Mouse (Mus musculus) forebrain, embryonic 14.5 days (tissue): ENCODE data around the gene Rerg. TPM values are rescaled to one million over a fixed set of nuclear protein-coding genes. Genes with fewer than 3 reads are reported as not detected.
"Not testable (repeated sequence)": the region's sequence is repeated elsewhere in the genome, so short reads cannot be mapped to it uniquely, and the experiment has no call there.

Experiments
- ATAC-seq: fragments of 200-750 bp; cut with Nextera tagmentation; 2 replicates; pipeline ENCODE4 v1.8.0; 2017; ENCODE audit warnings: mild to moderate bottlenecking, moderate library complexity
- DNase-seq: peaks from one replicate; pipeline ENCODE4 v3.0.0-alpha.2; 2015; ENCODE audit warnings: low spot score
- H3K27ac ChIP-seq: fragments of 300-500 bp; sonication (generic); 2 replicates; pipeline ENCODE4 v1.5.1; 2014; ENCODE audit warnings: low read depth, mild to moderate bottlenecking, control low read depth, low read length, moderate library complexity
- H3K27me3 ChIP-seq: fragments of 300-500 bp; sonication (generic); replicated peaks from 2 replicates; pipeline ENCODE4 v1.6.1; 2014; ENCODE audit warnings: low read length, control low read depth, mixed read lengths; ENCODE audit not compliant: control insufficient read depth, insufficient read depth
- H3K36me3 ChIP-seq: fragments of 300-500 bp; sonication (generic); 2 replicates; pipeline ENCODE4 v1.6.1; 2014; ENCODE audit warnings: low read length, control low read depth; ENCODE audit not compliant: control insufficient read depth, insufficient read depth
- H3K4me1 ChIP-seq: fragments of 300-500 bp; sonication (generic); 2 replicates; pipeline ENCODE4 v1.6.1; 2014; ENCODE audit warnings: antibody characterized with exemption, low read length, control low read depth; ENCODE audit not compliant: control insufficient read depth, insufficient read depth
- H3K4me2 ChIP-seq: fragments of 300-500 bp; sonication (generic); 2 replicates; pipeline ENCODE4 v1.6.1; 2014; ENCODE audit warnings: mild to moderate bottlenecking, control low read depth, low read length
- H3K4me3 ChIP-seq: fragments of 300-500 bp; sonication (generic); 2 replicates; pipeline ENCODE4 v1.5.1; 2014; ENCODE audit warnings: low read depth, low read length, control low read depth
- H3K9ac ChIP-seq: fragments of 300-500 bp; sonication (generic); 2 replicates; pipeline ENCODE4 v1.6.1; 2014; ENCODE audit warnings: mild to moderate bottlenecking, low read length, control low read depth, moderate library complexity
- H3K9me3 ChIP-seq: fragments of 300-500 bp; sonication (generic); replicated peaks from 2 replicates; pipeline ENCODE4 v1.6.1; 2016; ENCODE audit warnings: low read length, control low read depth, mixed read lengths; ENCODE audit not compliant: control insufficient read depth
- WGBS: fragments of 180-500 bp; shearing (Covaris S2); extraction: QIAGEN DNeasy Blood & Tissue Kit; methylation state at CpG from one replicate; pipeline ENCODE4 v1.1.7; 2014; 5-methylcytosine and 5-hydroxymethylcytosine counted together
- polyA plus RNA-seq: library from polyadenylated mRNA; unstranded; fragments of >200 nt; fragmentation: Nextera tagmentation; extraction: Ambion mirVana; gene quantifications from 2 replicates; pipeline ENCODE4 v1.2.1, GENCODE M21; 2014

Rerg gene
- polyA plus RNA-seq, 1 experiment from 2014 or later, result 4.8 TPM

DNA sequence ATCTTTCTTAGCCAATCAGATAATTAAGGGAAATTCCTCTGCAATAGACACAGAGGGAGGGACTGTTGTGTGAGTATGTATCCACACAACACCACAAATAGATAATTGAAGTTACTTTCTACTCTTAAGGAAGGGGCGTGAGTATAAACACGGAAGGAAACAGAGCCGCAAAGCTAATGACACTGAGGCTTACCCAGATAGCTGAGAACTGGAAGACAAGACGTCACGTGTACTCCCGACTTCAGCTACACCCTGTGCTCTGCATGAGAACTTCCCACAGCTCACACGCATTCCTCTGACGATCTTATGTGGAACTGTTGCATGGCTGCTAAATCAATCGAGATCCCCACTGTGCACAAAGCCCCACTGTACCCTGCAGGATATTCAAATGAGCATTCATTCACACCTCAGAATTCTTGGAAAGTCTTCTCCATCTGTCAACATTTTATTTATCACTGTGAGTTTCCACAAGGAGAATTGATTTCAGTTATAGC lies 125.2 kb downstream of the Rerg start:
- Histone ChIP-seq H3K4me3 (no peak overlapping the region), H3K4me2 (no peak overlapping the region), H3K9me3 (no peaks in the 10 kb centered on the region), H3K27ac (no peak overlapping the region), H3K4me1 (no peaks in the 10 kb centered on the region), H3K36me3 (no peaks in the 10 kb centered on the region), H3K9ac (no peak overlapping the region), H3K27me3 (no peaks in the 10 kb centered on the region)
- WGBS, result 81% methylated on average over 9 of the region's 9 CpGs
- ATAC-seq (no peak), DNase-seq (peak; percentile 11)

DNA sequence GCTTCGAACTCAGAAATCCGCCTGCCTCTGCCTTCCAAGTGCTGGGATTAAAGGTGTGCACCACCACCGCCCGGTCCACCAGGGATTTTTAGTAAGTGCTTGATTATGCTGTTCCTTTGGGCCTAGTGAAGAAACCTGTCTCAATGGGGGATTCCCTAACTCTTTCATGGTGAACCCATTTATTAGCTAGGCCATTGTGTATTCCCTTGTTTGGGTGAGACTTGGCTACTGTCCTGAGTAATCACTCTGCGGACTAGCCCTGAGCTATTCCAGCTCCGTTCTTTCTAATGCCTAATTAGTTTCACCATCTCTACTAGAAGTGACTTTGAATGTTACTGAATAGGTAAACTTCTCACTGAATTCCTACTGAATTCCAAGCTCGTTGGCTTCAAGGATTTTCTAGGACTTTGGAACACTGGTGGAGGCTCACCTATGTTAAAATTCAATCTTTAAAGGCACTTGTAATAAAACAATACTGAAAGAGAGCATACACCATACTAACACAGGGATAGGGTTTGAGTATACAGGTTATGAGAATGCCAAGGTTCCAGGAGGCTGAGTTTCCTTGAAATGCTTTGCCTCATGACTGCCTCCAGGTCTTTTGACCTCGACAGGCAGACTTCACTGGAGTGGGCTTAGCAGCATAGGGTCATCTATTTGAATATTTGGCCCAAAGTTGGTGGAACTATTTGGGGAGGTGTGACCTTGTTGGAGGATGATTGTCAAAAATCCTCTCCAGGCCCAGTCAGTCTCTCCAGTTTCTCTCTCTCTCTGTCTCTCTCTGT lies 134.5 kb downstream of the Rerg start:
- H3K27ac ChIP-seq, H3K27me3 ChIP-seq, ATAC-seq, H3K9ac ChIP-seq, DNase-seq, H3K4me1 ChIP-seq, H3K36me3 ChIP-seq, H3K9me3 ChIP-seq, H3K4me2 ChIP-seq, H3K4me3 ChIP-seq: not testable (repeated sequence)
- WGBS, result 69% methylated on average over 8 of the region's 8 CpGs

DNA sequence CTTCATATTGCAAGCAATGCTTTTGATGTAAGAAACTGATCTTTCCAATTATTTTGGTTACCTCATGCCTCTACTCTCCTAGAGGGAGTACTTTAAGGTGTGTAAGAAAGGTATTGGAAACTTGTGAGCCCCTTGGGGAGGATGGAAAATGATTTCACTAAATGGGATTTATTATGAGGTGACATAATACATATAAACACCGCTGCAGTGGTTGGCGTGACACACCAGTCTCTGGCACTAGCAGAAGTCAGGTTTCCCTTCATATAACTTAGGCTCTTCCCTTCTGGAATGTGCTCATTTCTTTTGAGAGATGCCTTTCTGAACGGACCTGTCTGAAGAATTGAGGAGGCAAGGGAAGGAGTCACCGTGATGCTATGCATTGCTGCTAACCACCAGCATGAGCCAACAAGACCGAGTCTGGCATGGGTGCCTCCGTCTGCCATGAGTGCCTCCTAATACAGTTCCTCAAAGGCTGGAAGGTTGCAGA lies 139.6 kb downstream of the Rerg start:
- no peak for ATAC-seq
- no peaks in the 10 kb centered on the region for H3K27me3 ChIP-seq
- no peak overlapping the region for H3K27ac ChIP-seq
- H3K4me2 ChIP-seq, result no peak overlapping the region
- 85% methylated on average over 6 of the region's 6 CpGs for WGBS
- no peak for DNase-seq
- H3K36me3 ChIP-seq, result no peaks in the 10 kb centered on the region
- no peak overlapping the region for H3K9ac ChIP-seq
- H3K4me1 ChIP-seq, result no peaks in the 10 kb centered on the region
- H3K9me3 ChIP-seq, result no peaks in the 10 kb centered on the region
- no peak overlapping the region for H3K4me3 ChIP-seq

DNA sequence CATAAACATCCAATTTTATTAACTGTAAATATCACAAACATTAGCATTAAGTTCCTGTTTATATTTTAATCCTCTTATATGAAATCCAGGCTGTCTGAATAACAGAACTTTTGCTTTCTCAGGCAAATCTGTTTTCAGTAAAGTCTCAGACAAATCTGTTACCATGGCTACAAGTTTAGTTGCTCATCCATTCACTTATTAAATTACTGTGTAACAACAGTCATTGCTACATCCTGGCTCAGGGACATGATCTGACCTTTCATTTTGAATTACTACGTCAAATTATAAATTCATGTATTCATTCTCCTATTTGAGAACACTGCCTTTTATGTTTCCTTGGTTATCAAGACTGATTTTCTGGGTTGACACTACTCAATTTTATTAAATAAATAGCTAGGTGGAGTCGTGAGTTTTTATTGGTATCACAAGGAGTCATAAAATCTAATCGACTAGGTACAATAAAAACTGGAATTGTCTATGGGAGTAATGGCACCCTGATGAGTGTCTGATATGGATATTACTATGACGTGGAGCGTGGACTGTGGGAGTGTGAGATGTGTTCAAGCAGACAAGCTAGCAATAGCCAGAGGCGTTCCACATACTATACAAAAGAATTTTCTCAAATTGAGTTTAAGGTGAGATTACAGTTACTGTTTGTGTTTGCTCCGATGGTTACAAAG lies 140.2 kb downstream of the Rerg start:
- Histone ChIP-seq H3K9ac (no peak overlapping the region), H3K9me3 (no peaks in the 10 kb centered on the region), H3K27me3 (no peaks in the 10 kb centered on the region), H3K4me2 (no peak overlapping the region), H3K27ac (no peak overlapping the region), H3K4me3 (no peak overlapping the region), H3K4me1 (no peaks in the 10 kb centered on the region), H3K36me3 (no peaks in the 10 kb centered on the region)
- WGBS, result 82% methylated on average over 7 of the region's 7 CpGs
- ATAC-seq, result no peak
- DNase-seq, result no peak

DNA sequence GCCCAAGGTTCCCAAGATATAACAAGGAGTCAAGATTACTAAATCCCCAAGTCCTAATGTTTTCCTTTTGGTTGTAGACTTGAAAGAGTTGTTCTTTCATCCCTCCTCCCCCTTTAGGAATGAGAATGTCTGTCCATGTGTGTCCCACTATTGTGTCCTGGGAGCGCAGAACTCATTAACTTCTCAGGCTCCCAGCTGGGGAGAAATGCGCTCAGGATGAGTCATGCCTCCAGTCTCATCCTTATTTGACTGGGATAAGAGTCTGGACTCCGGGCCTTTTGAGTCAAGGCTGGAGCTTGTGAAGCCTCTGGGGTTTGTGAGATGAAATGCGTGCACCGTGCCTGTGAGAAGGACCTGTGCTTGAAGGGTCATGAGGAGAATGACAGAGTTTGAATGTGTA lies 144.8 kb downstream of the Rerg start:
- Histone ChIP-seq H3K9ac (no peak overlapping the region), H3K36me3 (no peaks in the 10 kb centered on the region), H3K4me3 (no peak overlapping the region), H3K27ac (no peak overlapping the region), H3K4me1 (no peaks in the 10 kb centered on the region), H3K27me3 (no peaks in the 10 kb centered on the region), H3K4me2 (no peak overlapping the region), H3K9me3 (no peaks in the 10 kb centered on the region)
- DNase-seq (no peak), ATAC-seq (no peak)
- 65% methylated on average over 5 of the region's 5 CpGs for WGBS

DNA sequence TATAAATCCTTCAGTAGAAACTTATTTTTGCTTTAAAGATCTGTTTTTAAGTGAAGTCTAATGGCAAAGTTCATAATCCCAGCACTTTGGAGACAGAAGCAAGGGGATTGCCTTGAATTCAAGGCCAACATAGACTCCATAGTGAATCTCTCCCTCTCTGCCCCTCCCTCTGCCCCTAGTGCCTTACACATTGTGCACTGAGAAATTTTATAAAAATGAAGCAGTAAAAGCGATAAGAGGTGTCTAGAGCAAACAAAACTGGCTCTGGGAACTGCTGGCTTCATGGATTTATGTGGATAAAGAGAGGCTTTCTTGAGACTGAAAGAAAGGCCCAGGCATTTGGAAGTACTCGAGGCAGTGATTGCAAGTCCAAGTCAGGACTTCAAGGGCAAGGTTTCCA lies 145.8 kb downstream of the Rerg start:
- WGBS, result 84% methylated on average over 2 of the region's 2 CpGs
- Histone ChIP-seq H3K4me1 (no peaks in the 10 kb centered on the region), H3K4me3 (no peak overlapping the region), H3K27me3 (no peaks in the 10 kb centered on the region), H3K36me3 (no peaks in the 10 kb centered on the region), H3K4me2 (no peak overlapping the region), H3K9ac (no peak overlapping the region), H3K9me3 (no peaks in the 10 kb centered on the region), H3K27ac (no peak overlapping the region)
- DNase-seq (no peak), ATAC-seq (no peak)

DNA sequence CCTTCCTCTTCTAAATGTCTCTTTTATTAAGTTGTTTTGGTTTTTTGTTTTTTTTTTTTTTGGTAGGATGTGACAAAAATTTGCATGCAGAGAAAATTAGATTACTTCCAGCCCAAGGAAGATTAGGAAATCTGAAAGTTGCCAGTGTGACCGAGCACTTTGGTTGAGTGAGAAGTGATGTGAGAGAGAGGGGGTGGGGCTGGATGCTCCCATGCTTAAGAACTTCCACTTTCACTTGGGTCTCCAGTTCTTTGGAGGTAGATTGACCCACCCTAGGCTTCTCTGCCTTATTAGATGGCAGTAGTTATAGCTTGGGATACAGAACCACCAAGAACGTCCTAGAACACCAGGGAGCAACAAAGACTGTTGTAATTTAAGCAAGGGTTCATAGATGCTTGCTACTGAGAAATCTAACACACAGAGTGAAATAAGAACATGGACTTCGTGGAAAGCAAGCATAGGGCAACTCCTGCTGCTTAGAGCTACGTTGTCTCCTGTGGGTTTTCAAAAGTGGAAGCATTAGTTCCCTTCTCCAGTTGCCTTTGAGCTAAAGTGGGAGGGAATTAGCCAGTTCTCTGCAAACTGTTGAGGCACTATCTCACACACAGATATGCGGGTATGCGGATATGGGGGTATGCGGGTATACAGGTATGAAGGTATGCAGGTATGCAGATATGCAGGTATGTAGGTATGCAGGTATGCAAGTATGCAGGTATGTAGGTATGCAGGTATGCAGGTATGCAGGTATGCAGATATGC lies 152.9 kb downstream of the Rerg start:
- no peak overlapping the region for H3K4me3 ChIP-seq
- H3K4me2 ChIP-seq, result no peak overlapping the region
- H3K36me3 ChIP-seq, result no peaks in the 10 kb centered on the region
- ATAC-seq, result no peak
- no peaks in the 10 kb centered on the region for H3K4me1 ChIP-seq
- no peak overlapping the region for H3K9ac ChIP-seq
- DNase-seq, result no peak
- H3K27me3 ChIP-seq, result no peaks in the 10 kb centered on the region
- WGBS, result 86% methylated on average over 7 of the region's 7 CpGs
- H3K9me3 ChIP-seq, result no peaks in the 10 kb centered on the region
- H3K27ac ChIP-seq, result no peak overlapping the region

DNA sequence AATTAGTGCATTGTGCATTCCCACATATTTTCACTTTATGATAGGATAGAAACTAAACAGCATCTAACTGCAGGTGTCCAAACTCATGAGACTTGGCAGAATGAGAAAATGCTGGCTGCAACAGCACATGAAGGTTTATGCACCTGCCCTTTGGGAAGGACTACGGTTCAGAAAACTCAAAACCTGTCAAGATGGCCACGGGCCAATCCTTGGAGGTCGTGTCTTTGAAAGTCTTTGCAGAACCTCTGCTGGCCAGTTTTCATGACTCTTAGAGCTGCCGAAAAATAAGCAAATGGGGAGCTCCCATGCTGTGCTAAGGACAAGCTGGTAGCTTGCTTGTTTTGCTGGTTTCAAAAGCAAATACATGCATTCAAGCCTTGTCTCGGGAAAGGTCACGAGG lies 156.0 kb downstream of the Rerg start:
- H3K4me3 ChIP-seq, result no peak overlapping the region
- H3K9me3 ChIP-seq, result no peaks in the 10 kb centered on the region
- 83% methylated on average over 6 of the region's 6 CpGs for WGBS
- ATAC-seq, result no peak
- DNase-seq, result no peak
- H3K9ac ChIP-seq, result no peak overlapping the region
- no peaks in the 10 kb centered on the region for H3K36me3 ChIP-seq
- no peaks in the 10 kb centered on the region for H3K4me1 ChIP-seq
- H3K27me3 ChIP-seq, result no peaks in the 10 kb centered on the region
- H3K4me2 ChIP-seq, result no peak overlapping the region
- H3K27ac ChIP-seq, result no peak overlapping the region
